Mouse (Mus musculus): ENCODE data around the gene Acap2. TPM values are rescaled to one million over a fixed set of nuclear protein-coding genes. Genes with fewer than 3 reads are reported as not detected.

Gene Acap2
- polyA plus RNA-seq, 1 experiment, result 53.1 TPM

GRCm38 (mm10) chr16:31192526-31192925 lies 8.5 kb downstream of the Acap2 start:
- peaks cover 26% of the 10 kb centered on the region for H3K4me1 ChIP-seq (ENCODE audit: control insufficient read depth, insufficient read depth, low read length)
- no peak for TF ChIP-seq CTCF (IDR thresholded peaks at IDR 0.05; ENCODE audit: extremely low read depth, insufficient read depth, low read length)
- no peak for TF ChIP-seq POLR2A (IDR thresholded peaks at IDR 0.05; ENCODE audit: extremely low read depth, insufficient read depth, low read length)
- no peak overlapping the region for H3K4me3 ChIP-seq (ENCODE audit: insufficient read depth, low read length)
- H3K27ac ChIP-seq (ENCODE audit: insufficient read depth, low read length), result no peak overlapping the region

- H3K27ac ChIP-seq (ENCODE audit: insufficient read depth, low read length), result no peak overlapping the region
- TF ChIP-seq POLR2A (IDR thresholded peaks at IDR 0.05; ENCODE audit: extremely low read depth, insufficient read depth, low read length), result no peak
- no peak for TF ChIP-seq CTCF (IDR thresholded peaks at IDR 0.05; ENCODE audit: extremely low read depth, insufficient read depth, low read length)
- no peak overlapping the region for H3K4me3 ChIP-seq (ENCODE audit: insufficient read depth, low read length)
- H3K4me1 ChIP-seq (ENCODE audit: control insufficient read depth, insufficient read depth, low read length), result peaks cover 28% of the 10 kb centered on the region
These were observed 9.2 kb downstream of the Acap2 start for GRCm38 (mm10) chr16:31191818-31192217.

GRCm38 (mm10) chr16:31190426-31190825 lies 10.6 kb downstream of the Acap2 start:
- Histone ChIP-seq H3K4me1 (ENCODE audit: control insufficient read depth, insufficient read depth, low read length) (peaks cover 27% of the 10 kb centered on the region), H3K4me3 (ENCODE audit: insufficient read depth, low read length) (no peak overlapping the region), H3K27ac (ENCODE audit: insufficient read depth, low read length) (no peak overlapping the region)
- no peak for TF ChIP-seq CTCF (IDR thresholded peaks at IDR 0.05; ENCODE audit: extremely low read depth, insufficient read depth, low read length)
- TF ChIP-seq POLR2A (IDR thresholded peaks at IDR 0.05; ENCODE audit: extremely low read depth, insufficient read depth, low read length), result no peak

- Histone ChIP-seq H3K4me3 (ENCODE audit: insufficient read depth, low read length) (no peak overlapping the region), H3K27ac (ENCODE audit: insufficient read depth, low read length) (no peak overlapping the region), H3K4me1 (ENCODE audit: control insufficient read depth, insufficient read depth, low read length) (peaks cover 24% of the 10 kb centered on the region)
- TF ChIP-seq POLR2A (IDR thresholded peaks at IDR 0.05; ENCODE audit: extremely low read depth, insufficient read depth, low read length) (no peak), CTCF (IDR thresholded peaks at IDR 0.05; ENCODE audit: extremely low read depth, insufficient read depth, low read length) (no peak)
These were observed 11.8 kb downstream of the Acap2 start for GRCm38 (mm10) chr16:31189291-31189690.

GRCm38 (mm10) chr16:31188799-31189198 lies 12.2 kb downstream of the Acap2 start:
- H3K4me1 ChIP-seq (ENCODE audit: control insufficient read depth, insufficient read depth, low read length), result peaks cover 22% of the 10 kb centered on the region
- H3K4me3 ChIP-seq (ENCODE audit: insufficient read depth, low read length), result no peak overlapping the region
- no peak overlapping the region for H3K27ac ChIP-seq (ENCODE audit: insufficient read depth, low read length)
- TF ChIP-seq CTCF (IDR thresholded peaks at IDR 0.05; ENCODE audit: extremely low read depth, insufficient read depth, low read length) (no peak), POLR2A (IDR thresholded peaks at IDR 0.05; ENCODE audit: extremely low read depth, insufficient read depth, low read length) (no peak)

- H3K4me1 ChIP-seq (ENCODE audit: control insufficient read depth, insufficient read depth, low read length), result peaks cover 22% of the 10 kb centered on the region
- no peak overlapping the region for H3K27ac ChIP-seq (ENCODE audit: insufficient read depth, low read length)
- H3K4me3 ChIP-seq (ENCODE audit: insufficient read depth, low read length), result no peak overlapping the region
- no peak for TF ChIP-seq POLR2A (IDR thresholded peaks at IDR 0.05; ENCODE audit: extremely low read depth, insufficient read depth, low read length)
These were observed 12.8 kb downstream of the Acap2 start for GRCm38 (mm10) chr16:31188270-31188669.

- H3K27ac ChIP-seq (ENCODE audit: insufficient read depth, low read length), result no peak overlapping the region
- TF ChIP-seq POLR2A (IDR thresholded peaks at IDR 0.05; ENCODE audit: extremely low read depth, insufficient read depth, low read length), result no peak
- no peak for TF ChIP-seq CTCF (IDR thresholded peaks at IDR 0.05; ENCODE audit: extremely low read depth, insufficient read depth, low read length)
- peaks cover 19% of the 10 kb centered on the region for H3K4me1 ChIP-seq (ENCODE audit: control insufficient read depth, insufficient read depth, low read length)
- no peak overlapping the region for H3K4me3 ChIP-seq (ENCODE audit: insufficient read depth, low read length)
These were observed 13.9 kb downstream of the Acap2 start for GRCm38 (mm10) chr16:31187192-31187591.

GRCm38 (mm10) chr16:31185757-31186156 lies 15.3 kb downstream of the Acap2 start:
- H3K4me3 ChIP-seq (ENCODE audit: insufficient read depth, low read length), result no peak overlapping the region
- H3K4me1 ChIP-seq (ENCODE audit: control insufficient read depth, insufficient read depth, low read length), result peaks cover 20% of the 10 kb centered on the region
- no peak for TF ChIP-seq POLR2A (IDR thresholded peaks at IDR 0.05; ENCODE audit: extremely low read depth, insufficient read depth, low read length)
- no peak for TF ChIP-seq CTCF (IDR thresholded peaks at IDR 0.05; ENCODE audit: extremely low read depth, insufficient read depth, low read length)
- H3K27ac ChIP-seq (ENCODE audit: insufficient read depth, low read length), result no peak overlapping the region

- peak overlapping the region; percentile 13; the same call in 1 of the 2 replicates for H3K27ac ChIP-seq (ENCODE audit: insufficient read depth, low read length)
- TF ChIP-seq POLR2A (IDR thresholded peaks at IDR 0.05; ENCODE audit: extremely low read depth, insufficient read depth, low read length) (no peak), CTCF (IDR thresholded peaks at IDR 0.05; ENCODE audit: extremely low read depth, insufficient read depth, low read length) (no peak)
- no peak overlapping the region for H3K4me3 ChIP-seq (ENCODE audit: insufficient read depth, low read length)
- peaks cover 19% of the 10 kb centered on the region for H3K4me1 ChIP-seq (ENCODE audit: control insufficient read depth, insufficient read depth, low read length)
These were observed 16.3 kb downstream of the Acap2 start for GRCm38 (mm10) chr16:31184727-31185126.

GRCm38 (mm10) chr16:31182576-31182975 lies 18.5 kb downstream of the Acap2 start:
- TF ChIP-seq POLR2A (IDR thresholded peaks at IDR 0.05; ENCODE audit: extremely low read depth, insufficient read depth, low read length) (no peak), CTCF (IDR thresholded peaks at IDR 0.05; ENCODE audit: extremely low read depth, insufficient read depth, low read length) (no peak)
- Histone ChIP-seq H3K4me1 (ENCODE audit: control insufficient read depth, insufficient read depth, low read length) (peaks cover 11% of the 10 kb centered on the region), H3K4me3 (ENCODE audit: insufficient read depth, low read length) (no peak overlapping the region), H3K27ac (ENCODE audit: insufficient read depth, low read length) (no peak overlapping the region)
